Mouse (Mus musculus) myocyte (in vitro differentiated cells): ENCODE measurements at regions not wholly inside any gene's neighbourhood (a gene's known extent, or its start where the extent isn't known, plus 50 kb on each side); places are given as distances from the start of the nearest gene placed in this dataset.

Experiments
- H3K27me3 ChIP-seq: one replicate; pipeline ENCODE4 v1.6.1; 2011; ENCODE audit not compliant: control insufficient read depth, insufficient read depth, insufficient read length
- H3K36me3 ChIP-seq: one replicate; pipeline ENCODE4 v1.6.1; 2011; ENCODE audit not compliant: control insufficient read depth, insufficient read depth
- H3K4me2 ChIP-seq: one replicate; pipeline ENCODE4 v1.6.1; 2011; ENCODE audit warnings: low read depth, control low read depth
- H3K4me3 ChIP-seq: one replicate; pipeline ENCODE4 v1.5.1; 2011; ENCODE audit warnings: mild to moderate bottlenecking, control low read depth, moderate library complexity
- H3K79me2 ChIP-seq: one replicate; pipeline ENCODE4 v1.6.1; 2011; ENCODE audit not compliant: control insufficient read depth, insufficient read depth
- H3ac ChIP-seq: one replicate; pipeline ENCODE4 v1.6.1; 2011; ENCODE audit not compliant: control insufficient read depth, insufficient read length
- CEBPB ChIP-seq: IDR thresholded peaks from 2 replicates; pipeline ENCODE4 v1.6.1; 2011; ENCODE audit warnings: mild to moderate bottlenecking, moderate library complexity; ENCODE audit not compliant: poor library complexity, insufficient read depth, severe bottlenecking
- E2F4 ChIP-seq: IDR thresholded peaks from one replicate; pipeline ENCODE4 v1.6.1; 2011; ENCODE audit warnings: mild to moderate bottlenecking, control low read depth, moderate library complexity; ENCODE audit not compliant: insufficient read depth
- MAX ChIP-seq: IDR thresholded peaks from one replicate; pipeline ENCODE4 v1.6.1; 2011; ENCODE audit warnings: low read depth, mild to moderate bottlenecking, control low read depth
- MYOD1 ChIP-seq, 3 experiments: IDR thresholded peaks; one replicate each; pipeline ENCODE4 v1.6.1; 2011; ENCODE audit warnings: control low read depth in 2 of 3, low read depth in 2 of 3, mild to moderate bottlenecking in 2 of 3, moderate library complexity in 1 of 3; ENCODE audit not compliant: insufficient read length in 2 of 3, control insufficient read depth in 1 of 3
- MYOG ChIP-seq, 3 experiments: IDR thresholded peaks; one replicate each; pipeline ENCODE4 v1.6.1; 2011; ENCODE audit warnings: control low read depth in 2 of 3, low read depth in 2 of 3, mild to moderate bottlenecking in 2 of 3; ENCODE audit not compliant: insufficient read length in 2 of 3, control insufficient read depth in 1 of 3, insufficient read depth in 1 of 3
- POLR2A ChIP-seq: IDR thresholded peaks from one replicate; pipeline ENCODE4 v1.6.1; 2011; ENCODE audit warnings: low read depth, mild to moderate bottlenecking, control low read depth, moderate library complexity; ENCODE audit not compliant: insufficient read length
- POLR2AphosphoS2 ChIP-seq: IDR thresholded peaks from one replicate; pipeline ENCODE4 v1.6.1; 2011; ENCODE audit warnings: low read depth, control low read depth; ENCODE audit not compliant: insufficient read length
- REST ChIP-seq: IDR thresholded peaks from one replicate; pipeline ENCODE4 v1.6.1; 2011; ENCODE audit warnings: mild to moderate bottlenecking, control low read depth, moderate library complexity; ENCODE audit not compliant: insufficient read depth, insufficient read length
- SRF ChIP-seq: IDR thresholded peaks from one replicate; pipeline ENCODE4 v1.6.1; 2011; ENCODE audit warnings: low read depth; ENCODE audit not compliant: control insufficient read depth, insufficient read length
- TCF12 ChIP-seq: IDR thresholded peaks from one replicate; pipeline ENCODE4 v1.6.1; 2011; ENCODE audit warnings: mild to moderate bottlenecking, control low read depth; ENCODE audit not compliant: poor library complexity, insufficient read depth, severe bottlenecking
- TCF3 ChIP-seq: IDR thresholded peaks from one replicate; pipeline ENCODE4 v1.6.1; 2011; ENCODE audit warnings: low read depth, control low read depth; ENCODE audit not compliant: insufficient read length
- USF1 ChIP-seq: IDR thresholded peaks from one replicate; pipeline ENCODE4 v1.6.1; 2011; ENCODE audit warnings: low read depth, mild to moderate bottlenecking, control low read depth, moderate library complexity

DNA sequence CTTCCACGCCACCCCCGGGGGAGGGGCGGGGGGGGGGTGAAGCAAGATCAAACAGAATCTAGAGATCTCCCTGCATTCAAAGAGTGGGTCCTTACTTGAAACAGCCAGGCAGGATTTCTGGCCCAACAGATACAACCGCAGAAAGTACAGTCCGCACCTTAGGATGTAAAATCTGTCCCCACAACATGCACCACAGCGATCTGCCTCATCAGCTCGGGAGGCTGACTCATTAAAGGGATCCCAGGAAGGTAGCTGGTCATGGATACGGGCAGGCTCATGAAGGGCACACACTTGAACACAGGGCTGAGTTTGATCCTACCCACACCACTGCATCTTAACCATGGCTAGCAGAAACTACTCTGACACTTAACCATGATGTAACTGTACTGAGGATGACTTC is 57.8 kb upstream of the Jade1 start:
- H3K4me2 ChIP-seq: no peak overlapping the region
- TF ChIP-seq MYOG (IDR thresholded peaks at IDR 0.05; ENCODE audit: control insufficient read depth in 1 of 3, insufficient read depth in 1 of 3, insufficient read length in 2 of 3, low read depth in 2 of 3): no peak
- no peak for TF ChIP-seq E2F4
- no peak for TF ChIP-seq SRF
- TF ChIP-seq TCF12: no peak
- no peaks in the 10 kb centered on the region for H3K79me2 ChIP-seq
- H3ac ChIP-seq: no peak overlapping the region
- H3K4me3 ChIP-seq: no peak overlapping the region
- H3K27me3 ChIP-seq: no peaks in the 10 kb centered on the region
- H3K36me3 ChIP-seq: no peaks in the 10 kb centered on the region

- H3K79me2 ChIP-seq: no peaks in the 10 kb centered on the region
- H3K36me3 ChIP-seq: no peaks in the 10 kb centered on the region
- H3K4me2 ChIP-seq: no peak overlapping the region
- H3K4me3 ChIP-seq: no peak overlapping the region
- TF ChIP-seq MYOG (IDR thresholded peaks at IDR 0.05; ENCODE audit: control insufficient read depth in 1 of 3, insufficient read depth in 1 of 3, insufficient read length in 2 of 3, low read depth in 2 of 3) (no peak), TCF12 (no peak)
- H3K27me3 ChIP-seq: no peaks in the 10 kb centered on the region
- no peak overlapping the region for H3ac ChIP-seq
Measured at GRCm38 (mm10) chr3:41496931-41497710, 58.4 kb upstream of the Jade1 start.

- Histone ChIP-seq H3K79me2 (no peaks in the 10 kb centered on the region), H3K36me3 (no peaks in the 10 kb centered on the region), H3ac (no peak overlapping the region), H3K4me3 (no peak overlapping the region), H3K27me3 (no peaks in the 10 kb centered on the region), H3K4me2 (no peak overlapping the region)
- no peak for TF ChIP-seq REST
- no peak for TF ChIP-seq MYOD1 (IDR thresholded peaks at IDR 0.05; ENCODE audit: control insufficient read depth in 1 of 3, insufficient read length in 2 of 3, low read depth in 2 of 3)
- no peak for TF ChIP-seq POLR2A
- TF ChIP-seq MYOG (IDR thresholded peaks at IDR 0.05; ENCODE audit: control insufficient read depth in 1 of 3, insufficient read depth in 1 of 3, insufficient read length in 2 of 3, low read depth in 2 of 3): no peak
Measured at GRCm38 (mm10) chr3:41495893-41496292, 59.6 kb upstream of the Jade1 start.

DNA sequence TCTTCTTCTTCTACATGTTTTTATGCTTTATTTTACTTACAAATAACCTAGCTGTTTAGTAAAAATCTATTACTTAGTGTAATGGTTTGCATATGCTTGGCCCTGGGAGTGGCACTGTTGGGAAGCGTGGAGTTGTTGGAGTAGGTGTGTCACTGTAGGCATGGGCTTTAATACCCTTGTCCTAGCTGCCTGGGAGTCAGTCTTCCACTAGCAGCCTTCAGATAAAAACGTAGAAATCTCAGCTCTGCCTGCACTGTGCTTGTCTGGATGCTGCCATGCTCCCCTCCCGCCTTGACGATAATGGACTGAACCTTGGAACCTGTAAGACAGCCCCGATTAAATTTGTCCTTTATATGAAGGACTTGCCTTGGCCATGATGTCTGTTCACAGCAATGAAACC is 60.4 kb upstream of the Jade1 start:
- TF ChIP-seq REST: no peak
- TF ChIP-seq CEBPB: no peak
- no peak for TF ChIP-seq USF1
- TF ChIP-seq MYOD1 (IDR thresholded peaks at IDR 0.05; ENCODE audit: control insufficient read depth in 1 of 3, insufficient read length in 2 of 3, low read depth in 2 of 3): no peak
- no peak for TF ChIP-seq SRF
- no peak for TF ChIP-seq MAX
- TF ChIP-seq POLR2AphosphoS2: no peak
- no peak for TF ChIP-seq MYOG (IDR thresholded peaks at IDR 0.05; ENCODE audit: control insufficient read depth in 1 of 3, insufficient read depth in 1 of 3, insufficient read length in 2 of 3, low read depth in 2 of 3)
- TF ChIP-seq POLR2A: no peak
- TF ChIP-seq TCF3: no peak
- TF ChIP-seq TCF12: no peak
- TF ChIP-seq E2F4: no peak
- Histone ChIP-seq H3ac (no peak overlapping the region), H3K36me3 (no peaks in the 10 kb centered on the region), H3K79me2 (no peaks in the 10 kb centered on the region), H3K4me2 (no peak overlapping the region), H3K4me3 (no peak overlapping the region), H3K27me3 (no peaks in the 10 kb centered on the region)

DNA sequence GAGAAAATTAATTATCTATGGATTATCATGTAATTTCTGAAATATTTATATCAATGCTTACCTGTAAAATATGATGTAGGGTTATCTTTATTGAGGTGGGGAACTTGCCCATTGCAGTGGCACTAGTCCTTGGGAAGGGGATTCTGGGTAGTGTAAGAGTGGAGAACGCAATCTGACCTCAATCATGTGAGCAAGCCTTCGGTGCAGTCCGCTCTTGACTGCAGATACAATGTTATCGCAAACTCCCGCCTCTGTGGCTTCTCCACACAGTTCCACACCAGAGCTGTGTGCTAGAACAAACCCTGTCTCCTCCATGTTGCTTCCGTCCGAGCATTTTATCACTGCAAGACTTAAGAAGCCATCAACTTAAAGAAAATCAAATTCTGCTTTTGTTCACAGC is 62.1 kb upstream of the Jade1 start:
- H3K27me3 ChIP-seq: no peaks in the 10 kb centered on the region
- TF ChIP-seq SRF (no peak), CEBPB (no peak), POLR2AphosphoS2 (no peak), E2F4 (no peak), USF1 (no peak), POLR2A (no peak), TCF3 (no peak), MYOG (IDR thresholded peaks at IDR 0.05; ENCODE audit: control insufficient read depth in 1 of 3, insufficient read depth in 1 of 3, insufficient read length in 2 of 3, low read depth in 2 of 3) (no peak), MYOD1 (IDR thresholded peaks at IDR 0.05; ENCODE audit: control insufficient read depth in 1 of 3, insufficient read length in 2 of 3, low read depth in 2 of 3) (no peak), MAX (no peak), REST (no peak)
- no peaks in the 10 kb centered on the region for H3K36me3 ChIP-seq
- H3ac ChIP-seq: no peak overlapping the region
- H3K79me2 ChIP-seq: no peaks in the 10 kb centered on the region
- no peak overlapping the region for H3K4me3 ChIP-seq
- no peak overlapping the region for H3K4me2 ChIP-seq
